Mouse (Mus musculus): ENCODE measurements at regions not wholly inside any gene's neighbourhood (a gene's known extent, or its start where the extent isn't known, plus 50 kb on each side); places are given as distances from the start of the nearest gene placed in this dataset.

GRCm38 (mm10) chr4:105996060-105996459, 206.4 kb downstream of the Gm12728 start:
- Histone ChIP-seq H3K27me3 (ENCODE audit: control insufficient read depth, insufficient read depth, low read length) (no peaks in the 10 kb centered on the region), H3K27ac (ENCODE audit: low read depth, low read length) (no peak overlapping the region), H3K4me3 (ENCODE audit: low read depth, low read length) (no peak overlapping the region), H3K36me3 (ENCODE audit: control insufficient read depth, insufficient read depth, low read length) (no peaks in the 10 kb centered on the region), H3K4me2 (ENCODE audit: low read depth, low read length) (no peak overlapping the region), H3K4me1 (ENCODE audit: control insufficient read depth, insufficient read depth, low read length) (no peaks in the 10 kb centered on the region), H3K9me3 (ENCODE audit: control insufficient read depth, low read length) (no peaks in the 10 kb centered on the region), H3K9ac (replicated peaks; ENCODE audit: low read depth, low read length) (no peak overlapping the region)
- no peak for ATAC-seq (ENCODE audit: low read depth)
- WGBS, result 88% methylated on average over 4 of the region's 4 CpGs

GRCm38 (mm10) chr4:105996893-105997630, 207.4 kb downstream of the Gm12728 start:
- Histone ChIP-seq H3K36me3 (ENCODE audit: control insufficient read depth, insufficient read depth, low read length) (no peaks in the 10 kb centered on the region), H3K27ac (ENCODE audit: low read depth, low read length) (no peak overlapping the region), H3K4me1 (ENCODE audit: control insufficient read depth, insufficient read depth, low read length) (no peaks in the 10 kb centered on the region), H3K9me3 (ENCODE audit: control insufficient read depth, low read length) (no peaks in the 10 kb centered on the region), H3K9ac (replicated peaks; ENCODE audit: low read depth, low read length) (no peak overlapping the region), H3K27me3 (ENCODE audit: control insufficient read depth, insufficient read depth, low read length) (no peaks in the 10 kb centered on the region), H3K4me3 (ENCODE audit: low read depth, low read length) (no peak overlapping the region), H3K4me2 (ENCODE audit: low read depth, low read length) (no peak overlapping the region)
- WGBS, result 56% methylated on average over 3 of the region's 3 CpGs
- no peak for ATAC-seq (ENCODE audit: low read depth)

DNA sequence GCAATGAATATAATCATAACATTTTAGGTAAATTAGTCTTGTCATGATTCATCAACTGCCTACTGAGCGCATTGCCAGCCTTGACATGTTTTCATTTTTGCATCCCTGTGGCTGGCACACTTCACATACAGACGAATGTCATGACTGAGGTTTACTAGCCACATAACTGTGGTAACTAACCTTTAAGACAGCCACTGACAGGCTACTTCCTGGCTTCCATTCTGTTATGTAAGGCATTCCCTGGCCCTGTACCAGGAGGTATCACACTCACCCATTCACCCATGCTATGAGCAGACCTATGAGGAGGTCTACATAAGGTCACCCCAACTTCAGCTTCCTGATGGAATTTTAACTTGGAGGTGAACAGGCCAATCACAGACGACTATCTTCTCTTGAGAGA, 212.8 kb downstream of the Gm12728 start:
- no peak overlapping the region for H3K4me2 ChIP-seq (ENCODE audit: low read depth, low read length)
- H3K27me3 ChIP-seq (ENCODE audit: control insufficient read depth, insufficient read depth, low read length), result no peaks in the 10 kb centered on the region
- no peaks in the 10 kb centered on the region for H3K4me1 ChIP-seq (ENCODE audit: control insufficient read depth, insufficient read depth, low read length)
- no peak overlapping the region for H3K9ac ChIP-seq (replicated peaks; ENCODE audit: low read depth, low read length)
- no peaks in the 10 kb centered on the region for H3K9me3 ChIP-seq (ENCODE audit: control insufficient read depth, low read length)
- ATAC-seq (ENCODE audit: low read depth), result no peak
- H3K36me3 ChIP-seq (ENCODE audit: control insufficient read depth, insufficient read depth, low read length), result no peaks in the 10 kb centered on the region
- H3K27ac ChIP-seq (ENCODE audit: low read depth, low read length), result no peak overlapping the region
- WGBS, result 93% methylated on average over 3 of the region's 3 CpGs
- H3K4me3 ChIP-seq (ENCODE audit: low read depth, low read length), result no peak overlapping the region

- 86% methylated on average over 5 of the region's 5 CpGs for WGBS
These were observed 216.3 kb downstream of the Gm12728 start for GRCm38 (mm10) chr4:106005936-106006335.

DNA sequence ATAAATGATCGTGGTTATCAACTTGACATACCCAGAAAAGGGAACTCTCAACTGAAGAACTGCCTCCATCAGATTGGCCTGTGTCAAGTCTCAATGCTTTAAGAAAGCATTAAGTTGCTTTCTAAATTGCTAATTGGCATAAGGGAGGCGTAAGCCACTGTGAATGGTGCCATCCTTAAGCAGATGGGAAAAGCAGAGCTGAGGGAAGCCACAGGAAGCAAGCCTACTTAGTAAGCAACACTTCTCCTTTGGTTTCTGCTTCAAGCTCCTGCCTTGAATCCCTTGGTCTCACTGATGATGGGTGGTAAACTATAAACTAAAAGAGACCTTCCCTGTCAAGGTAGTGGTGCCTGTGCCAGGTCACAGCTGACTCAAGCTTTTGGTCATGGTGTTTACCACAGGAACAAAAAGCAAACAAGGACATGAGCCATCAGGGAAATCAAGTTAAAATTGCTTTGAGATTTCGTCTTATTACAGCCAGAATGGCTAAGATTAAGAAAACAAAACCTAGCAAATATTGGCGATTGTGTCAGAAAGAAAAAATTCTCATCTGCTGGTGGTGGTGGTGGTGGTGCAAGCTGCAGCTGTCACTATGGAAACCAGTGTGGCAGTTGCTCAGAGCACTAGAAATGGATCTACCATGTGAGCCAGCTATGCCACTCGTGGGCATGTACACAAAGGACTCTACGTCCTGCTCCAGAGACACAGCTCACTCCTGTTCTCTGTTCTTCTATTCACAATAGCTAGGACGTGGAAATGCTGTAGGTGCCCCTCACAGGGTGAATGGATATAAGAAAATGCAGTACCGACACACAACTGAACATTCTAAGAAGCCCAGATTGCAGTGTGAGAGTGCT, 217.9 kb downstream of the Gm12728 start:
- Histone ChIP-seq H3K9ac (replicated peaks; ENCODE audit: low read depth, low read length) (no peak overlapping the region), H3K36me3 (ENCODE audit: control insufficient read depth, insufficient read depth, low read length) (no peaks in the 10 kb centered on the region), H3K4me3 (ENCODE audit: low read depth, low read length) (no peak overlapping the region), H3K4me2 (ENCODE audit: low read depth, low read length) (no peak overlapping the region), H3K9me3 (ENCODE audit: control insufficient read depth, low read length) (no peaks in the 10 kb centered on the region), H3K27me3 (ENCODE audit: control insufficient read depth, insufficient read depth, low read length) (no peaks in the 10 kb centered on the region), H3K27ac (ENCODE audit: low read depth, low read length) (no peak overlapping the region), H3K4me1 (ENCODE audit: control insufficient read depth, insufficient read depth, low read length) (no peaks in the 10 kb centered on the region)
- WGBS, result 70% methylated on average over 8 of the region's 8 CpGs
- no peak for ATAC-seq (ENCODE audit: low read depth)

More at GRCm38 (mm10) chr4:106005936-106006335, 216.3 kb downstream of the Gm12728 start:
- H3K4me2 ChIP-seq (ENCODE audit: low read depth, low read length), result no peak overlapping the region
- H3K9ac ChIP-seq (replicated peaks; ENCODE audit: low read depth, low read length), result no peak overlapping the region
- no peak overlapping the region for H3K27ac ChIP-seq (ENCODE audit: low read depth, low read length)
- H3K36me3 ChIP-seq (ENCODE audit: control insufficient read depth, insufficient read depth, low read length), result no peaks in the 10 kb centered on the region
- H3K9me3 ChIP-seq (ENCODE audit: control insufficient read depth, low read length), result no peaks in the 10 kb centered on the region
- H3K27me3 ChIP-seq (ENCODE audit: control insufficient read depth, insufficient read depth, low read length), result no peaks in the 10 kb centered on the region
- ATAC-seq (ENCODE audit: low read depth), result no peak
- no peaks in the 10 kb centered on the region for H3K4me1 ChIP-seq (ENCODE audit: control insufficient read depth, insufficient read depth, low read length)
- no peak overlapping the region for H3K4me3 ChIP-seq (ENCODE audit: low read depth, low read length)

DNA sequence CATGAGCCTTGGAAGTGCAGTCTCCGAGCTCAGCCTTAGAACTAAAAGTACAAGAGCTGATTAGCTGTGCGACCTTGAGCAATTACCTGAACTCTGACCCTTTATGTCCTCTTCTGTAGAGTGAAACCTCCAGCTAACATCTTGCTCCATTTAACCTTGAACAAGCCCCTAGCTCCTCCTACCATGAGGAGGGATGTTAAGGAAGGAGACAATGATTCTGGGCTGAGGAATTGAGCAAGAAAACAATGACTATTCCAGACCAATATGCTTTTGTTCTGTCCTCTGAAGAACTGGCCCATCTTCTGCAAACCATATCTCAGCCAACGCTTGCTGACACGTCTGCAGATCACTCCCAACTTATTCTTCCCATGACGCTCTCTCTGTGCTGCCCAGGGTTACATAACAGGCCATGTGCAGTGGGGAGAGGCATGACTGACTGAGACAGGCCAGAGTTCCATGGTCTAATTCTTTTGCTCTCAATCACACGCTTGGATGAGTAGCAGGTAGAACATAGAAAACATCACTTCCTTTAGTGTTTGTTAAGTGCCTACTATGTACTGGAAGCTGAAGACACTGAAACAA, 227.5 kb downstream of the Gm12728 start:
- no peak overlapping the region for H3K9ac ChIP-seq (replicated peaks; ENCODE audit: low read depth, low read length)
- no peaks in the 10 kb centered on the region for H3K27me3 ChIP-seq (ENCODE audit: control insufficient read depth, insufficient read depth, low read length)
- no peak overlapping the region for H3K4me3 ChIP-seq (ENCODE audit: low read depth, low read length)
- no peak overlapping the region for H3K27ac ChIP-seq (ENCODE audit: low read depth, low read length)
- H3K9me3 ChIP-seq (ENCODE audit: control insufficient read depth, low read length), result no peaks in the 10 kb centered on the region
- no peaks in the 10 kb centered on the region for H3K4me1 ChIP-seq (ENCODE audit: control insufficient read depth, insufficient read depth, low read length)
- 92% methylated on average over 6 of the region's 6 CpGs for WGBS
- ATAC-seq (ENCODE audit: low read depth), result no peak
- no peaks in the 10 kb centered on the region for H3K36me3 ChIP-seq (ENCODE audit: control insufficient read depth, insufficient read depth, low read length)
- no peak overlapping the region for H3K4me2 ChIP-seq (ENCODE audit: low read depth, low read length)

DNA sequence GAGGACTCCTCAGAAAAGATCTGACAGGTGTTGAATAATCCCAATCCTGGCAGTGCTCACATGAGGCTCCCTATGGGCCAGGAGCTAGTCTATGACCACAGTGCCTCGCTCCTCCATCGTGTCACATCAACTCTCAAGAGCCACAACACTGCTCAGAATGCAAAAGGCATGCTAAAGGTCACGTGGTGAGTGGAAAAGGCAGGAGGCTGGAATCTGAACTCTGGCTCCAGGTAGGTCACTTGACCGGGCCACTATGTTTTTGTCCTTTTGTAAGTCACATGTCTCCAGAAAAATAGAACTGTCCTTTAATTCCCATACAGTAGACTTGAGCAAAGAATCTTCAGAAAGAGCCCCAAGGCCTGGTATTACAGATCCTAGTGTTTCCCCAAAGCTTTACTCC, 229.3 kb downstream of the Gm12728 start:
- no peak for ATAC-seq (ENCODE audit: low read depth)
- Histone ChIP-seq H3K9me3 (ENCODE audit: control insufficient read depth, low read length) (no peaks in the 10 kb centered on the region), H3K36me3 (ENCODE audit: control insufficient read depth, insufficient read depth, low read length) (no peaks in the 10 kb centered on the region), H3K9ac (replicated peaks; ENCODE audit: low read depth, low read length) (no peak overlapping the region), H3K4me3 (ENCODE audit: low read depth, low read length) (no peak overlapping the region), H3K27ac (ENCODE audit: low read depth, low read length) (no peak overlapping the region), H3K4me2 (ENCODE audit: low read depth, low read length) (no peak overlapping the region), H3K27me3 (ENCODE audit: control insufficient read depth, insufficient read depth, low read length) (no peaks in the 10 kb centered on the region), H3K4me1 (ENCODE audit: control insufficient read depth, insufficient read depth, low read length) (no peaks in the 10 kb centered on the region)
- 87% methylated on average over 4 of the region's 4 CpGs for WGBS

- H3K4me1 ChIP-seq (ENCODE audit: control insufficient read depth, insufficient read depth, low read length), result peaks cover 1% of the 10 kb centered on the region; the same call in 1 of the 2 replicates
- ATAC-seq (ENCODE audit: low read depth), result no peak
- H3K9me3 ChIP-seq (ENCODE audit: control insufficient read depth, low read length), result no peaks in the 10 kb centered on the region
- H3K27ac ChIP-seq (ENCODE audit: low read depth, low read length), result no peak overlapping the region
- no peaks in the 10 kb centered on the region for H3K36me3 ChIP-seq (ENCODE audit: control insufficient read depth, insufficient read depth, low read length)
- H3K27me3 ChIP-seq (ENCODE audit: control insufficient read depth, insufficient read depth, low read length), result no peaks in the 10 kb centered on the region
- 61% methylated on average over 4 of the region's 4 CpGs for WGBS
- no peak overlapping the region for H3K4me3 ChIP-seq (ENCODE audit: low read depth, low read length)
- H3K9ac ChIP-seq (replicated peaks; ENCODE audit: low read depth, low read length), result no peak overlapping the region
- H3K4me2 ChIP-seq (ENCODE audit: low read depth, low read length), result no peak overlapping the region
These were observed 230.7 kb downstream of the Gm12728 start for GRCm38 (mm10) chr4:106020338-106020737.

GRCm38 (mm10) chr4:106024591-106024990, 234.9 kb downstream of the Gm12728 start:
- Histone ChIP-seq H3K27ac (ENCODE audit: low read depth, low read length) (no peak overlapping the region), H3K4me1 (ENCODE audit: control insufficient read depth, insufficient read depth, low read length) (peaks cover 12% of the 10 kb centered on the region), H3K9ac (replicated peaks; ENCODE audit: low read depth, low read length) (no peak overlapping the region), H3K4me3 (ENCODE audit: low read depth, low read length) (no peak overlapping the region), H3K36me3 (ENCODE audit: control insufficient read depth, insufficient read depth, low read length) (no peaks in the 10 kb centered on the region), H3K9me3 (ENCODE audit: control insufficient read depth, low read length) (no peaks in the 10 kb centered on the region), H3K27me3 (ENCODE audit: control insufficient read depth, insufficient read depth, low read length) (no peaks in the 10 kb centered on the region), H3K4me2 (ENCODE audit: low read depth, low read length) (no peak overlapping the region)
- ATAC-seq (ENCODE audit: low read depth), result no peak
- 93% methylated on average over 1 of the region's 1 CpGs for WGBS

Data from neural tube, embryonic 14.5 days (tissue).